Mouse (Mus musculus): ENCODE data around the gene Kat2b. TPM values are rescaled to one million over a fixed set of nuclear protein-coding genes. Genes with fewer than 3 reads are reported as not detected.
"Not testable (repeated sequence)": the region's sequence is repeated elsewhere in the genome, so short reads cannot be mapped to it uniquely, and the experiment has no call there.

The Kat2b gene
- polyA plus RNA-seq (2014; fragmentation: Nextera tagmentation; extraction: Ambion mirVana): 5.2 and 5.6 TPM in 2 replicates

- H3K27ac ChIP-seq (ENCODE audit: low read depth): peak within 1 kb of the TSS; percentile 92
- peaks cover 15% of the 10 kb centered on the region for H3K4me1 ChIP-seq (ENCODE audit: insufficient read depth)
- ATAC-seq (ENCODE audit: insufficient read depth) (no peak), DNase-seq (peak; percentile 64)
- peak within 1 kb of the TSS; percentile 81 for H3K4me3 ChIP-seq (ENCODE audit: low read depth, low read length)
- H3K36me3 ChIP-seq (ENCODE audit: insufficient read depth): no peaks in the 10 kb centered on the region
- peak within 1 kb of the TSS; percentile 84 for H3K9ac ChIP-seq
- 4% methylated on average over 20 of the region's 20 CpGs for WGBS
- peak within 1 kb of the TSS; percentile 96 for H3K4me2 ChIP-seq
- TF ChIP-seq CTCF (IDR thresholded peaks at IDR 0.05; ENCODE audit: low read depth): no peak
- no peaks in the 10 kb centered on the region for H3K9me3 ChIP-seq (ENCODE audit: low read depth, low read length)
- H3K27me3 ChIP-seq (ENCODE audit: insufficient read depth, low read length): no peaks in the 10 kb centered on the region
These were observed at the start of gene Kat2b for GRCm38 (mm10) chr17:53566161-53566918. TSS of gene Kat2b (plus strand) at chr17:53566861.

GRCm38 (mm10) chr17:53519364-53519763 lies 47.3 kb upstream of the Kat2b start:
- no peak for DNase-seq
- Histone ChIP-seq H3K27ac (ENCODE audit: low read depth) (no peak overlapping the region), H3K36me3 (ENCODE audit: insufficient read depth) (no peaks in the 10 kb centered on the region), H3K4me3 (ENCODE audit: low read depth, low read length) (no peak overlapping the region), H3K9ac (no peak overlapping the region), H3K9me3 (ENCODE audit: low read depth, low read length) (no peaks in the 10 kb centered on the region), H3K4me1 (ENCODE audit: insufficient read depth) (no peaks in the 10 kb centered on the region), H3K4me2 (no peak overlapping the region), H3K27me3 (ENCODE audit: insufficient read depth, low read length) (no peaks in the 10 kb centered on the region)
- TF ChIP-seq CTCF (IDR thresholded peaks at IDR 0.05; ENCODE audit: low read depth): no peak
- ATAC-seq (ENCODE audit: insufficient read depth): no peak

- no peak for DNase-seq
- no peaks in the 10 kb centered on the region for H3K27me3 ChIP-seq (ENCODE audit: insufficient read depth, low read length)
- no peaks in the 10 kb centered on the region for H3K9me3 ChIP-seq (ENCODE audit: low read depth, low read length)
- no peak for TF ChIP-seq CTCF (IDR thresholded peaks at IDR 0.05; ENCODE audit: low read depth)
- no peak overlapping the region for H3K9ac ChIP-seq
- H3K4me1 ChIP-seq (ENCODE audit: insufficient read depth): no peaks in the 10 kb centered on the region
- no peaks in the 10 kb centered on the region for H3K36me3 ChIP-seq (ENCODE audit: insufficient read depth)
- no peak overlapping the region for H3K27ac ChIP-seq (ENCODE audit: low read depth)
- H3K4me3 ChIP-seq (ENCODE audit: low read depth, low read length): no peak overlapping the region
- H3K4me2 ChIP-seq: no peak overlapping the region
- no peak for ATAC-seq (ENCODE audit: insufficient read depth)
These were observed 46.2 kb upstream of the Kat2b start for GRCm38 (mm10) chr17:53520509-53520908.

GRCm38 (mm10) chr17:53528034-53528433 lies 38.6 kb upstream of the Kat2b start:
- Histone ChIP-seq H3K9ac (no peak overlapping the region), H3K4me3 (ENCODE audit: low read depth, low read length) (no peak overlapping the region), H3K36me3 (ENCODE audit: insufficient read depth) (no peaks in the 10 kb centered on the region), H3K4me1 (ENCODE audit: insufficient read depth) (no peaks in the 10 kb centered on the region), H3K27me3 (ENCODE audit: insufficient read depth, low read length) (no peaks in the 10 kb centered on the region), H3K4me2 (no peak overlapping the region), H3K27ac (ENCODE audit: low read depth) (no peak overlapping the region), H3K9me3 (ENCODE audit: low read depth, low read length) (no peaks in the 10 kb centered on the region)
- TF ChIP-seq CTCF (IDR thresholded peaks at IDR 0.05; ENCODE audit: low read depth): no peak
- no peak for DNase-seq
- WGBS: 83% methylated on average over 2 of the region's 2 CpGs
- no peak for ATAC-seq (ENCODE audit: insufficient read depth)

GRCm38 (mm10) chr17:53531160-53531559 lies 35.5 kb upstream of the Kat2b start:
- 55% methylated on average over 2 of the region's 2 CpGs for WGBS

DNA sequence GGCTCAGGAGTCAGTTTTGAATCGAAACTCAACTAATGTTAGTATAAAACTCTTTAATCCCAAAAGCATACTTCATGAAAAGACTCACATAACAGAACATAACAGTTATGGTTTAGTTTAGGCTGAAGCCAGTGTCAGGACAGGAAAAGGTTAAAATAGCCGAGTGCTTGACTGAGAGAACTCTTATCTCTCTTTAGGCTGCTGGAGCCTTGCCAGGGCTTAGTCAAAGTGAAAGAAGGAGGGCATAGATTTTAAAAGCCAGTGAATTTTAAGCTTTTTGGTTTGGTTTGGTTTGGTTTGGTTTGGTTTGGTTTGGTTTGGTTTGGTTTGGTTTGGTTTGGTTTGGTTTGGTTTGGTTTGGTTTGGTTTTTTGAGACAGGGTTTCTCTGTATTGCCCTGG lies 34.2 kb upstream of the Kat2b start:
- DNase-seq: peak; percentile 78
- no peaks in the 10 kb centered on the region for H3K27me3 ChIP-seq (ENCODE audit: insufficient read depth, low read length)
- no peaks in the 10 kb centered on the region for H3K36me3 ChIP-seq (ENCODE audit: insufficient read depth)
- no peak overlapping the region for H3K4me3 ChIP-seq (ENCODE audit: low read depth, low read length)
- no peak for TF ChIP-seq CTCF (IDR thresholded peaks at IDR 0.05; ENCODE audit: low read depth)
- H3K9me3 ChIP-seq (ENCODE audit: low read depth, low read length): no peaks in the 10 kb centered on the region
- H3K9ac ChIP-seq: no peak overlapping the region
- H3K4me1 ChIP-seq (ENCODE audit: insufficient read depth): no peaks in the 10 kb centered on the region
- WGBS: 22% methylated on average over 2 of the region's 2 CpGs
- no peak overlapping the region for H3K27ac ChIP-seq (ENCODE audit: low read depth)
- H3K4me2 ChIP-seq: no peak overlapping the region
- ATAC-seq (ENCODE audit: insufficient read depth): no peak

More at GRCm38 (mm10) chr17:53531160-53531559, 35.5 kb upstream of the Kat2b start:
- TF ChIP-seq CTCF (IDR thresholded peaks at IDR 0.05; ENCODE audit: low read depth): 0 out of 2 replicates have a peak, but pooled peaks have one; percentile 10
- ATAC-seq (ENCODE audit: insufficient read depth) (no peak), DNase-seq (no peak)
- Histone ChIP-seq H3K27me3 (ENCODE audit: insufficient read depth, low read length) (no peaks in the 10 kb centered on the region), H3K9me3 (ENCODE audit: low read depth, low read length) (no peaks in the 10 kb centered on the region), H3K4me3 (ENCODE audit: low read depth, low read length) (no peak overlapping the region), H3K36me3 (ENCODE audit: insufficient read depth) (no peaks in the 10 kb centered on the region), H3K4me2 (no peak overlapping the region), H3K27ac (ENCODE audit: low read depth) (no peak overlapping the region), H3K9ac (no peak overlapping the region), H3K4me1 (ENCODE audit: insufficient read depth) (no peaks in the 10 kb centered on the region)

GRCm38 (mm10) chr17:53539351-53539750 lies 27.3 kb upstream of the Kat2b start, which contains the start of gene Pp2d1:
TSS of gene Pp2d1 (minus strand) at chr17:53539451.
- 67% methylated on average over 2 of the region's 2 CpGs for WGBS
- not testable (repeated sequence) for H3K4me3 ChIP-seq (ENCODE audit: low read depth, low read length); DNase-seq; H3K9ac ChIP-seq; ATAC-seq (ENCODE audit: insufficient read depth); H3K27ac ChIP-seq (ENCODE audit: low read depth); H3K36me3 ChIP-seq (ENCODE audit: insufficient read depth); H3K4me2 ChIP-seq; H3K9me3 ChIP-seq (ENCODE audit: low read depth, low read length); H3K27me3 ChIP-seq (ENCODE audit: insufficient read depth, low read length); H3K4me1 ChIP-seq (ENCODE audit: insufficient read depth)
